In the genomic region with DNA sequence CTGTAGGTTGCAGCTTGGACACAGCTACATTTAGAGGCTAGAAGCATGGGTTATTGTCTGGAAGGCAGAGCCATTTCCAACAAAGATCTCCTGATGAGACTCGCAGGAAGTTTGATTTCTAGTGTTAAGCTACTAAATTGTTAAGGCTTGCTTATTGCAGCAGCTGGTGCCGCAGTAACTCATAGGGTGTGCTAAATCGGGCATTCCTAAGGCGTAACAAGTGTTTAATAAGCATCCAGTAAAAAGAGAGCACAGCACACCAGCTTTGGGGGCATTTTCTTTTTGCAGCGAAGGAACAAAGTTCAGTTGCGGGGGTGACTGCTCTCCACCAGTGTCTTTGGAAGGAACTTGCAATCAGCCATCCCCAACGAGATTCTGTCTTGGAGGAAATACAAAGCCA, we compare ENCODE assay signal across 19 mouse cellular contexts.
A peak's percentile ranks its signal among the peaks of the same experiment; 100 is the strongest.
DNase-seq lines count a peak whose midpoint lies in the region; ATAC-seq lines count a peak whose summit lies in the region.
"Had no signal": no experiment of that assay in that cellular context is flagged by ENCODE, and none has a peak within 500 bp of the region (broad histone marks: within the 10 kb centered on the region; RNA-seq: fewer than 3 reads in every experiment).

No protein-coding gene starts in this region.

- no peak overlapping the region for H3K4me3 ChIP-seq in forebrain, embryonic 13.5 days
- H3K4me3 ChIP-seq in forebrain, embryonic 11.5 days (ENCODE audit: low read depth, low read length), result no peak overlapping the region
- no peak overlapping the region for H3K4me3 ChIP-seq in limb, embryonic 12.5 days (replicated peaks)
- no peak overlapping the region for H3K4me3 ChIP-seq in limb, embryonic 10.5 days
- no peak overlapping the region for H3K4me3 ChIP-seq in forebrain, embryonic 15.5 days
- no peak overlapping the region for H3K4me3 ChIP-seq in limb, embryonic 15.5 days
- H3K4me3 ChIP-seq: heart, embryonic 10.5 days; heart, embryonic 15.5 days; liver, embryonic 15.5 days; midbrain, embryonic 10.5 days; neural tube, embryonic 13.5 days had no signal

- H3K4me1 ChIP-seq in forebrain, embryonic 13.5 days, result peaks cover 20% of the 10 kb centered on the region
- peaks cover 7% of the 10 kb centered on the region; the same call in 1 of the 2 replicates for H3K4me1 ChIP-seq in forebrain, embryonic 11.5 days (replicated peaks; ENCODE audit: control insufficient read depth, insufficient read depth, low read length)
- H3K4me1 ChIP-seq in limb, embryonic 12.5 days (replicated peaks), result peaks cover 31% of the 10 kb centered on the region
- H3K4me1 ChIP-seq in limb, embryonic 10.5 days, result peaks cover 23% of the 10 kb centered on the region
- H3K4me1 ChIP-seq in forebrain, embryonic 15.5 days, result peaks cover 17% of the 10 kb centered on the region
- peaks cover 14% of the 10 kb centered on the region; the same call in 1 of the 2 replicates for H3K4me1 ChIP-seq in limb, embryonic 15.5 days
- H3K4me1 ChIP-seq: heart, embryonic 10.5 days; liver, embryonic 15.5 days had no signal

- H3K27ac ChIP-seq in forebrain, embryonic 13.5 days, result no peak overlapping the region; the same call in 1 of the 2 replicates
- no peak overlapping the region for H3K27ac ChIP-seq in forebrain, embryonic 11.5 days (ENCODE audit: low read depth, low read length)
- H3K27ac ChIP-seq in limb, embryonic 12.5 days, result 0 out of 2 replicates have a peak overlapping the region, but pooled peaks have one; percentile 5
- no peak overlapping the region for H3K27ac ChIP-seq in limb, embryonic 10.5 days
- H3K27ac ChIP-seq in forebrain, embryonic 15.5 days (replicated peaks), result peak overlapping the region; percentile 15; the same call in 1 of the 2 replicates
- H3K27ac ChIP-seq in limb, embryonic 15.5 days, result no peak overlapping the region
- H3K27ac ChIP-seq: heart, embryonic 10.5 days; heart, embryonic 15.5 days; liver, embryonic 15.5 days; midbrain, embryonic 10.5 days; neural tube, embryonic 13.5 days had no signal

- no peak for DNase-seq in forebrain, embryonic 11.5 days (ENCODE audit: low spot score)
- no peak for DNase-seq in limb, embryonic 10.5 days (ENCODE audit: low spot score)
- DNase-seq in thymus, postnatal 36 days, result no peak
- DNase-seq in gastrocnemius, postnatal 25 days, result no peak
- DNase-seq: adrenal gland, postnatal 25 days; thymus, postnatal 14 days had no signal

- 16% methylated on average over 7 of the region's 7 CpGs for WGBS in forebrain, embryonic 13.5 days
- 48% methylated on average over 7 of the region's 7 CpGs for WGBS in forebrain, embryonic 11.5 days
- WGBS in limb, embryonic 12.5 days, result 40% methylated on average over 7 of the region's 7 CpGs
- WGBS in limb, embryonic 10.5 days, result 75% methylated on average over 7 of the region's 7 CpGs
- 12% methylated on average over 7 of the region's 7 CpGs for WGBS in forebrain, embryonic 15.5 days
- 35% methylated on average over 7 of the region's 7 CpGs for WGBS in limb, embryonic 15.5 days

- H3K9me3 ChIP-seq in forebrain, embryonic 13.5 days (replicated peaks), result no peaks in the 10 kb centered on the region
- no peaks in the 10 kb centered on the region for H3K9me3 ChIP-seq in forebrain, embryonic 11.5 days (ENCODE audit: control insufficient read depth, low read length)
- no peaks in the 10 kb centered on the region for H3K9me3 ChIP-seq in limb, embryonic 12.5 days
- no peaks in the 10 kb centered on the region for H3K9me3 ChIP-seq in limb, embryonic 10.5 days (replicated peaks)
- no peaks in the 10 kb centered on the region for H3K9me3 ChIP-seq in forebrain, embryonic 15.5 days
- no peaks in the 10 kb centered on the region for H3K9me3 ChIP-seq in limb, embryonic 15.5 days
- H3K9me3 ChIP-seq: heart, embryonic 10.5 days; heart, embryonic 15.5 days; liver, embryonic 15.5 days; midbrain, embryonic 10.5 days; neural tube, embryonic 13.5 days had no signal

- ATAC-seq in forebrain, embryonic 13.5 days, result peak; percentile 66; the same call in 1 of the 2 replicates
- ATAC-seq in forebrain, embryonic 11.5 days (replicated peaks; ENCODE audit: low FRiP score), result no peak
- ATAC-seq in limb, embryonic 12.5 days (ENCODE audit: insufficient number of reproducible peaks, insufficient read depth, low FRiP score, low TSS enrichment, low read depth), result no peak
- peak; percentile 60 for ATAC-seq in forebrain, embryonic 15.5 days (replicated peaks)
- no peak for ATAC-seq in limb, embryonic 15.5 days (ENCODE audit: insufficient number of reproducible peaks, low FRiP score, low TSS enrichment, low read depth)
- ATAC-seq: inflammation-experienced regulatory T-cells, adult 6 months; midbrain, embryonic 16.5 days; Patski had no signal

- no peak overlapping the region for H3K9ac ChIP-seq in forebrain, embryonic 13.5 days
- no peak overlapping the region for H3K9ac ChIP-seq in forebrain, embryonic 11.5 days (ENCODE audit: low read length)
- H3K9ac ChIP-seq in limb, embryonic 12.5 days (replicated peaks), result no peak overlapping the region
- H3K9ac ChIP-seq in forebrain, embryonic 15.5 days (replicated peaks), result no peak overlapping the region
- no peak overlapping the region for H3K9ac ChIP-seq in limb, embryonic 15.5 days
- H3K9ac ChIP-seq: heart, embryonic 15.5 days; liver, embryonic 15.5 days; lung, embryonic 14.5 days; neural tube, embryonic 13.5 days had no signal

- peaks cover 6% of the 10 kb centered on the region; the same call in 1 of the 2 replicates for H3K27me3 ChIP-seq in forebrain, embryonic 13.5 days
- H3K27me3 ChIP-seq in forebrain, embryonic 11.5 days (ENCODE audit: control insufficient read depth, insufficient read depth, low read length), result no peaks in the 10 kb centered on the region
- peaks cover 11% of the 10 kb centered on the region; the same call in 1 of the 2 replicates for H3K27me3 ChIP-seq in limb, embryonic 12.5 days
- peaks cover 13% of the 10 kb centered on the region for H3K27me3 ChIP-seq in limb, embryonic 10.5 days (ENCODE audit: low read depth, poor library complexity, severe bottlenecking)
- no peaks in the 10 kb centered on the region for H3K27me3 ChIP-seq in forebrain, embryonic 15.5 days
- H3K27me3 ChIP-seq in limb, embryonic 15.5 days, result peaks cover 12% of the 10 kb centered on the region; the same call in 1 of the 2 replicates
- H3K27me3 ChIP-seq: liver, embryonic 15.5 days had no signal

- H3K36me3 ChIP-seq in forebrain, embryonic 13.5 days (ENCODE audit: poor library complexity, severe bottlenecking), result no peaks in the 10 kb centered on the region
- no peaks in the 10 kb centered on the region for H3K36me3 ChIP-seq in forebrain, embryonic 11.5 days (ENCODE audit: control insufficient read depth, insufficient read depth, low read length)
- no peaks in the 10 kb centered on the region for H3K36me3 ChIP-seq in limb, embryonic 12.5 days
- no peaks in the 10 kb centered on the region for H3K36me3 ChIP-seq in limb, embryonic 10.5 days
- H3K36me3 ChIP-seq in forebrain, embryonic 15.5 days, result no peaks in the 10 kb centered on the region
- no peaks in the 10 kb centered on the region for H3K36me3 ChIP-seq in limb, embryonic 15.5 days
- H3K36me3 ChIP-seq: heart, embryonic 10.5 days; heart, embryonic 15.5 days; liver, embryonic 15.5 days; midbrain, embryonic 10.5 days; neural tube, embryonic 13.5 days had no signal

- H3K4me2 ChIP-seq in forebrain, embryonic 13.5 days, result peak overlapping the region; percentile 28; the same call in 1 of the 2 replicates
- H3K4me2 ChIP-seq in forebrain, embryonic 11.5 days (ENCODE audit: low read depth, low read length, severe bottlenecking), result no peak overlapping the region
- peak overlapping the region; percentile 36 for H3K4me2 ChIP-seq in limb, embryonic 12.5 days
- H3K4me2 ChIP-seq in forebrain, embryonic 15.5 days (replicated peaks), result no peak overlapping the region; the same call in 1 of the 2 replicates
- peak overlapping the region; percentile 1; the same call in 1 of the 2 replicates for H3K4me2 ChIP-seq in limb, embryonic 15.5 days
- H3K4me2 ChIP-seq: heart, embryonic 15.5 days; liver, embryonic 15.5 days; lung, embryonic 14.5 days; neural tube, embryonic 13.5 days had no signal

Comparison
In these comparisons a context has a peak if more than half of its experiments do, and no peak if none do; other contexts are left out.
1. ATAC-seq: peak in forebrain, embryonic 13.5 days (single experiment) and forebrain, embryonic 15.5 days (single experiment); none in forebrain, embryonic 11.5 days (single experiment), limb, embryonic 12.5 days (single experiment) and limb, embryonic 15.5 days (single experiment).
2. H3K27ac ChIP-seq: peak in limb, embryonic 12.5 days (single experiment) and forebrain, embryonic 15.5 days (single experiment); none in forebrain, embryonic 13.5 days (single experiment), forebrain, embryonic 11.5 days (single experiment), limb, embryonic 10.5 days (single experiment) and limb, embryonic 15.5 days (single experiment).
3. H3K4me2 ChIP-seq: peak in forebrain, embryonic 13.5 days (single experiment), limb, embryonic 12.5 days (single experiment) and limb, embryonic 15.5 days (single experiment); none in forebrain, embryonic 11.5 days (single experiment) and forebrain, embryonic 15.5 days (single experiment).